Mouse (Mus musculus) gastrocnemius, adult 8-10 months (tissue): ENCODE data around the gene Pnpla3. TPM values are rescaled to one million over a fixed set of nuclear protein-coding genes. Genes with fewer than 3 reads are reported as not detected.
A peak's percentile ranks its signal among the peaks of the same experiment; 100 is the strongest.

Experiments
- DNase-seq, 2 experiments: peaks; one replicate each; pipeline ENCODE4 v3.0.0; 2022; ENCODE audit warnings: low spot score in 2 of 2
- microRNA-seq: library from miRNA; unstranded; fragments of <30 nt; microRNA quantifications from one replicate; pipeline ENCODE4 v1.2.0, GENCODE M21; 2022
- total RNA-seq, 4 experiments: library from RNA; stranded (reverse); gene quantifications; 2 replicates each; pipeline ENCODE4 v1.2.4; 2022

Gene Pnpla3
- total RNA-seq, 4 experiments from 2014 or later = 1.8 to 5.7 (median 5.0) TPM

DNA sequence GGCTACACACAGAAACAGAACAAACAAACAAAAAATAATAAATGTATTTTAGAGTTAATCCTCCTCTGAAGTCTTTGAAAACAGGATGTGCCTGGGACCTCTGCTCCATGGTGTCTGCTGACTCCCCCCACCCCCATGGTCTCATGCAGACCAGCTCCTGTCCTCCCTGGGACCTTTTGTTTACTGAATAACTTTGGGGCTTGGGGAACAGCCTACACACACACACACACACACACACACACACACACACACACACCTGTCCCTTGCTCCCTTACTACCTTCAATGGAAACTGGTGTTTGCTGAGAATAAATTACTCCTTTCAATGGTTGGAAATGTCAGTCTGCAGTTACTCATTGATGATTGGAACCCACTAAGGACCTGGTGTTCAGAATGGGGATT is 48.4 kb downstream of the Pnpla3 start:
- DNase-seq = no peak

DNA sequence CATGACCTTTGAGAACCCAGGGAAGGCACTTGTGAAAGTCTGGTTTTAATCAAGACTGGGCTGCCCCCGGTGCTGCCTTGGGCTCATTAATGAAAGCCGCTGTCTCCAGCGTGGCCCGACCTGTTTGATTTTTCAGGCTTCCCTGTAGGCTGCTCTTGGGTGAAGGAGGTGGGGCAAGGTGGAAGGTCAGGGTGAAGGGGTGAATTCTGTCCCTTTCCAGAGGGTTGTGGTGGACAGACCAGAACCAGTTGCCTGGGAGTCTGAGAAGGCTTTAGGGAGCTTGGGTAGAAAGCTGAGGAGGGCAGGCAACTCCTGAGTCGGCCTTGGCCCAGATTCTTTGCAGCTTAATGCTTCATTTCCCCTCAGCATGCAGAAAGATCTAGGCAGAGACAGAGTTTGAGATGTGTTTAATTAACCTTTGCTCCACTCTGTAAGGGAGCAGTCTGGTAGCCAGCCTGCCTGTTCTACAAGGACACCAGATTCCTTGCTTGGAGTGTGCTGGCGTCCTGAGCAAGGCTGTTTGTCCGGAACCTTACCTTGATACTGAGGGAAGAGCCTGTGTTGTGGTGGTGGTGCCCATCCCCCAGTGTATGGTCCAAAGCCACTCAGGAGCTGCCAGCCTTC is 48.9 kb downstream of the Pnpla3 start:
- no peak for DNase-seq

DNA sequence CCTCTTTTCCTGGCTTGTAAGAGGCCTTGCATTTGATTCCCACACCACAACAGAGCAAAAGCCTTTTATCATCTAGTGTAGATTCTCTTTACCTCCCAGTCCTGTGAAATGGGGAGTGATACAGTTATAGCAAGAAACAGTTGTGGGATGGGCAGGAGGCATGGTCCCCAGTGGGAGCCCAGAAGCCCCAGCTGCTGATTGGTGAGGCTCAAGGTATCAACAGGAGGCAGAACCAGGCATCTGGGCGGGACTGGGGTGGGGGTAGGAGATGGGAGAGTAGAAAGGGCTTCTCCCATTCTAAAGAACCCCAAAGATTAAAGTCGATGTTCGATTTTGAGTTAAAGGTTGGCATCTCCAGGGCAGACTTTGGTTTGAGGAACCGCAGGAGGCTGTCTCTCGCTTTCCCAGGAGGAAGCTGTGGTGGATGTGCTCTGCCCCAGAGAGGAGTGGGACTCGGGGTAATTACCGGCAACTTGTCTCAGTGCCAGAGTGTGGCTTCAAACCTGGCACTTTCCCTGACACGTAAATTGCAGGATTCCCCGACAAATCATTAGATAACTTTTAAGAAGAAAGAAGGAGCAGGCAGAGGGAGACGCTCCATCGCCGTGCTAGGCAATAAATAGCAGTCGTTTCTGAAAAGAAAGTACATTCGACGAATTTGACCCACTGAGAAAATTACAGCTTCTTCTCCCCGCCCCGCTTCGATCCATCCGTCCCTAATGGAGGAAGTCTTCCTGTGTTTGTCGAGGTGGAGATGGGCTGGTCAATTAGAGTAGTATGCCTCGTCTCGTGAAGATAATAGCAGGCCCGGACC is 50.5 kb downstream of the Pnpla3 start:
- no peak for DNase-seq

DNA sequence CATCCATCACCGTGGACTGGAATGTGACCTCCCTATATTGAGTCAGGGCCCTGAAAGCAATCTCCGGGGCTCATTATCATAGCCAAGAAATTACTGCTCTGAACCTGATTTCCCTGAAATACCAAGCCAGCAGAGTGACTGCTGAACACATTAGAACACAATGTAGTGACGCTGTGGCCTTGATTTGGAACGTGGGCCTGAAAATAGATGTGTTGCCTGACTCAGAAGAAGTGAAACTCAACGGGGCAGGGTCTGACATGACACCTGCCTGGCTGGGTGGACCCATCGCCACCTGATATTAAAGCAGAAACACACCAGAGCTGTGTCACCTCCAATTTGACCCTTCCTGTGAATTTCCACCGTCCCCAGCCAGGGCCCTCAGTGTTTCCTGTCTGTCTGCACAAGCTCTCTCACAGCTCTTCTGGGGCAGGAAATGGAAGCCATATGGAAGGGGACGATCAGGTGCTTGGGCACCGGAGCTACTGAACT is 51.2 kb downstream of the Pnpla3 start:
- DNase-seq = no peak

DNA sequence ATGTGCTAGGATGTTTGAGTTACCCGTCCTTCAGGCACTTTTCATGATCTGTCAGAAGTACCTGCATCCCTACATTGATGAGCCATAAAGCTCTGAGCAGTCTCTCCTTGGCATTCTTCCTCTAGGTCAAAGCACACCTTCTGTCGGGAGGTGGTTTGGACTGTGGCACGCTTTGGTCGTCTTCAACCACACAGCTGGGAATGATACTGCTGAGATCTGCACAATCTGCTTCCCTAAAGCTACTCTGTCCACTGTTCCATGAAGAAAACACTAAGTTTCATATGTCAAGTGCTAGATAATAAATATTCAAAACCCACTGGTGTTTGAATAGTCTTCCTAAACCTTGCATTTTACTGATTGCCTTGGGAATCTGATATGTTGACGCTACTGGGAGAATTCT is 53.9 kb downstream of the Pnpla3 start:
- DNase-seq = no peak

DNA sequence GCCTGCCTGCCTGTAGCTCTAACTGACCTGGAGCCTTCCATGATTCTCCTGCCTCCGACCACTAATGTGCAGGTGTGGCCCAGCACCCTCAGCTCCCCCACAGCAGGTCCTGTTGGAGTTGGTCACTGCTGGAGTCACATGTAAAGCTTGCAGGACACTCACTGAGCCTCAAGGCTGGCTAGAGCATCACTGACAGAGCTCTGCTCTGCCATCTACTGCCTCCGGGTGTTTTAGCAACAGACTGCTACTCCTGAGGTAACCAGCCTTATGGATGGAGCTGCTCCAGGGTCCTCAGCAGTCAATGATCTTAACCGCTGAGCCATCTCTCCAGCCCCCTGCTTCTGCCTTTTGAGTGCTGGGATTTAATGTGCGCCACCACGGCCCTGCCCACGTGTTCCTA is 55.8 kb downstream of the Pnpla3 start:
- no peak for DNase-seq

DNA sequence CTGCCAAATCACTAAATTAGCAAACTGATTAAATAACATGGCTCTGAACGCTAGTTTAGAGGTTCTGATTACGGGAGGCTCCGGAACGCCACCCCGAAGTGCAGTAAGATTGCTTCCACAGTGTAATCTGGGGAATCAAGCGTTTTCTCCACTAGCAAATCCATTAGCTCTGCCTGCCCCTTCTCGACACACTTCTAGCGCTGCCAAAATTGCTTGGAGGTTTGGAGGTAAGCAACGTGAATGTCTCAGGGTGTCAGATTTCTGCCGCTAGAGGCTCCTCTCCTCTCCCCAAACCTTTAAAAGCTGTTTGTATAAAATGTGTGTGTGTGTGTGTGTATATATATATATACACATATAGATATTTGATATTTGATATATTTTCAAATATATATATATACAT is 57.1 kb downstream of the Pnpla3 start:
- no peak for DNase-seq

DNA sequence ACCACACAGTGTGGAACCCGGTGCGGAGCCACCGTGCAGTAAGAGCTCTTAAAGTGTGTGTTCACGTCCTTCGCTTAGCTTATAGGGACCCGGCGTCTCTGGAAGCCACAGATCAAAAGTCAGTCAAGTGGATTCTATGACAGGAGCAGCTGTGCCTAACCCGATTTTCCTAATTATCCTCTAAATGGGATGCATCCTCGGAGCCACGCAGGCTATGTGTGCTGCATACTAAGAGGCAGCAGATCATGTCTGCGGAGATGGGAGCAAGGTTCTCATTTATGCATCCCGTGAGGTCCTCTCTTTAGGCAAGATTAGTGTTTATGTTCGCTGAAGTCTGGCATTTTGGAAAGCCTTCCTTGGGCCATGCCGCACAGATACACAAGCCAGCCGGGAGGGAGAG is 59.3 kb downstream of the Pnpla3 start:
- no peak for DNase-seq

DNA sequence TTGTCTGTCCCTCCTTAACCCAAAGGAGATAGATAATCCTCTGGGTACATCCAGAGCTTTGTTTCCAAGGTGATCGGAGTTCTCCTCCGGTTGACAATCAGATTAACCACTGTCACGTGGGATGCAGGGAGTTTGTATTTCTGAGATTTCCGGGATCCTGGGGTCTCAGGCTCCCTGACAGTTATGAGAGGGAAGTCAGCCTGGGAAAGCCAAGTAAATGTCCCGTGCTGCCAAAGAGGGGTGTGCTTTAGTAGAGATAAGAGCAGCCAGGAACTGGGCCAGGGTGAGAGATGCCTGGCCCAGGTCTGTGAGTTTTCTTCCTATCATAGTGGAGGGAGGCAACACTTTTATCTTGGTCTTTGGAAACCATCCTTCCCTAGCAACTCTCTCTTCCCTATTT is 63.0 kb downstream of the Pnpla3 start:
- no peak for DNase-seq

DNA sequence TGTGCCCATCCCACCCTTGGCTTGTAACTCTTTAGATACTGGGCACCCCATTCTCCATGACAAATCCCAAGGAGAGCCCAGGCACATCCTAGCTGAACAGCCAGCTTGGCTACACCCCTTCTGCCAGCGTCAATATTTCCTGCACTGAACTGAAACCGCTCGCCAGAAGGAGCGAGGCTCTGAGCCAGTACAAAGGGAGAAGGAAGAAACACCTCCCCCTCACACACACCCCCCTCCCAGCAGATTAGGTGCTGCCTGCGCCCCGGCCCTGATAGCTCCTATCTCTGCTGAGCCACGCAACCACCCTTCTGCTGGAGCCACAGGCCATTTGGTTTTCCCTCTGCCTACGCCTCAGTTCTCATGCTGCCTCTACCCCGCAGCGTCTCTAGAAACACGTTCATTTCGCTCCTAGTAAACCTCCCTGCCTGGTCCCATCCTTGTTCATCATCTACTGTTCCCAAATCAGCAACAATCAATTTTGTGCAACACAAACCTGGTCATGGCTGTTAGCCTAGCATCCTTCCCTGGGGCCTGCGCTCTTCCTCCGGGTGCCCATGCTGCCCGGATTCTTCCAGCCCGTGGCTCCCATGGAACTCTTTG is 63.6 kb downstream of the Pnpla3 start:
- no peak for DNase-seq

DNA sequence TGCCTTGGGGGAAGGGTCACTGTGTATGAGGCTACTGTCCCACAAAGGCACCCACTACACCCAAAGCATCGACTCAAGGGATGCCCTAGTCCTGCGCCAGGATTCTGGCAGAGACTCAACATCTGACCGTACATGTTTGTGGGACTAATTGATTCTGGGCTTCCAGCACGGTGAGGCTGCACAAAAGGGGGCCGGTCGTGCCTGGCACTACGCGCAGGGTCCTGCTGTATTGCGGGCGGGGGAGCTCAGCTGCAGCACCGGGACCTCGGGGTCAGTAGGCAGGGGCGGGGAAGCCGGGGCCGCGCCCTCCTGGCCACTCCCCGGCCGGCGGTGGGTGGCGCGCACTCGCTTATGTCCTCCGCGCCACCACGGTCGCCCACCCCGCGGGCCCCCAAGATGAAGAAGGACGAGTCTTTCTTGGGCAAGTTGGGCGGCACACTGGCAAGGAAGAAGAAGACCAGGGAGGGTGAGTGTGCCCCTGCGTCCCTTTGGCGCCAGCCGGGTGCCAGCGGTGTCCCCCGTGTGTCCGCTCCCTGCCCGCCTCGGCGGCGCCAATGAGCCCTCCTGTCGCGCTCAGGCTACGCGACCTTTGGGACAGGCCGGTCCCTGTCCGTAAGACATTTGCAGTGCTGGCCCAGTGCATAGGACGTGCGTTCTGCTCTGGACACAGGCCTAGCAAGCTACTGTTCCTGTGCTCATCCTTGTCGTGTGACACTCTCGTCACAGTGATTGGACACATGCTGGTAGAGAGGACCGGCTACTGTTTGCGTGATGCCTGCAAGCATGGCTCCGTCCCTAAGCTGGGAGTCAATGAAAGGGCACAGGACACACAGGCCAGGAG is 64.3 kb downstream of the Pnpla3 start, which contains the start of gene Parvb:
TSS of gene Parvb (plus strand) at position 323 of the 841 bp plus-strand sequence.
- DNase-seq = peak; percentile 49 to 50

DNA sequence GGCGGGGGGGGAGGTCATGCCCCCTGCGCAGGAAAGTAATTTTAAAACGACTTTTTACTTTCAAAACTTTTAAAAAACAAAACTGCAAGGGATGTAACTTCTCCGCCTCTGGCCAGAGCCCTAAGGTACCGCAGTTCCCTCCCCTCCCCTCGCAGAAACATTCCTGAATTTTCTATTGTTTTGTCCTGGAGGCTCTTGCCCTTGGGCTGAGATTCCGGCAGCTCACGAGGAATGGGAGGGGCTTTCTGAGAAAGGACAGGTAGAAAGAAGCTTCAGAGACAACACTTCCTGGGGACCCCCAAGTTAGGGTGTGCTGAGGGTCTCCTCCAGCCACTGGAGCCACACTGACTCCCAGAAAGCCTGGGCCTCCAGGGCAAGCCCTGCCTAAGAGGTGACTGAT is 65.0 kb downstream of the Pnpla3 start:
- no peak for DNase-seq

DNA sequence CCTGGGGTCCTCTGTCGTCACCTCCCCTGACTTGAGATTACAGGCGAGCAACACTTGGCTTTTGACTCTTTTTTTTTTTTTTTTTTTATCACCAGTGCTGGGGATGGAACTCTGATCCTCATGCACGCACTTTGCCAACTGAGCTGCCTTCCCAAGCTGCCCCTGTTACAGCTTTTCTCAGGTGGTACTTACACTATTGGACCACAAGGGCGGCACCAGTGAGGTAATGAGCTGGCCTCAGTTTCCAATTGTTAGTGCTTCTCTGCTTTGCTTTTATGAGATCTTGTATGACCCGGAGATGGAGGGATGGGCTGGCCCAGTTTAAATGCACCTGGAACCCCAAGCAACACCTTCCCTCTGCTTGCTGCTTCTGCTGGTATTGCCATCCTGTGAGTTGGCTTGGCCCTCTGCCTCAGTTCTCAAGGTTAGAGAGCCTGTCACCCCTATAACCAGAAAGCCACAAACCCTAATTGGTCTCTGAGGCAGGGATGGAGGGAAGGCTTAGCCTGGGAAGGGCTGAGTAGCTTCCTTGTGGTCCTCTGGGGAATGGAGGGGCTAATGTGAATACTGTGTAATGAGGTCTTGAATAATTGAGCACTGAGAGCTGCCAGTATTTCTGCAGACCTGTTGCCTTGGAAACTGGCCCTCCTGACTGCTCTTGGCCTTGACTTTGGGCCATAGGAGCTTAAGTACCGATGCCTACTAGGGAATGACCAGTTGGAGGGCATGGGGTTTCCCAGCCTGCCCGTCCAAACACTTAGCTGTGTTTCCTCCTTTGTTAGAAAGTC is 67.4 kb downstream of the Pnpla3 start:
- no peak for DNase-seq

DNA sequence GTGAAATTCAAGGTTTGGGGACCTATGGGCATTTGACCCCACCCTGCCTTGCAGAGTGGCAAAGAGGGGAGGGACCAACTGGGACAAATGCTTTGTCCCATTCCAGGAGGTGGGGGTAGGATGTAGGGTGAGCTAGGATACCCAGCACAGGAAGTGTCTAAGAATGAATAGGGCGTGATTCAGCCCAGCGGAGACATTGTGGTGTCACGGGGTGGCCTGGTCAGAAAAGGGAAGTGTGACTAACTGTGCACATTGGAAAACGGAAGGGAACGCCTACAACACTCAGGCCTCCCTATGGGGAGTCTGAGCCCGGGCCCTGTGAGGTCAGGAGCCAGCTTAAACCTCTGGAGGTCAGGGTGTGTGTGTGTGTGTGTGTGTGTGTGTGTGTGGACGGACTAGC is 68.0 kb downstream of the Pnpla3 start:
- peak in 1 of 2 experiments; percentile 27 for DNase-seq

Small RNAs within 50 kb of the gene (microRNA-seq; reads per million reads assigned to microRNA genes)
- gene Mir6392 = not detected

Other genes with a start within 250 kb of the Pnpla3 start
- gene Efcab6, start 102.5 kb upstream of the Pnpla3 start, total RNA-seq = 1 to 10 TPM; 2.2 to 5.9 (median 4.6) TPM
- under 1 TPM in 1 of 4 experiments, not detected in 3; 0.10 TPM for gene Sult4a1, start 62.1 kb upstream of the Pnpla3 start, total RNA-seq
- gene Pnpla5, start 44.7 kb upstream of the Pnpla3 start, total RNA-seq = under 1 TPM in 1 of 4 experiments, not detected in 3; 0.19 TPM
- gene Samm50, start 24.4 kb downstream of the Pnpla3 start, total RNA-seq = 100 to 1,000 TPM; 182 to 205 (median 188) TPM
- 10 to 100 TPM; 37.2 to 42.3 (median 41.6) TPM for gene Parvb, start 64.2 kb downstream of the Pnpla3 start, total RNA-seq
- under 1 TPM; 0.16 to 0.47 (median 0.22) TPM for gene Parvg, start 156.2 kb downstream of the Pnpla3 start, total RNA-seq